Mouse (Mus musculus) testis, adult 2 months (tissue): ENCODE data around the gene Srgap2. TPM values are rescaled to one million over a fixed set of nuclear protein-coding genes. Genes with fewer than 3 reads are reported as not detected.

Source experiments
- H3K27ac ChIP-seq: fragments of 200-500 bp; 2 replicates; pipeline ENCODE4 v1.5.1; 2012; ENCODE audit warnings: low read depth, low read length; ENCODE audit not compliant: control insufficient read depth, insufficient read depth
- H3K27me3 ChIP-seq: fragments of 200-500 bp; 2 replicates; pipeline ENCODE4 v1.6.1; 2012; ENCODE audit warnings: mild to moderate bottlenecking, low read length, moderate library complexity; ENCODE audit not compliant: control insufficient read depth, insufficient read depth
- H3K36me3 ChIP-seq: fragments of 200-500 bp; 2 replicates; pipeline ENCODE4 v1.6.1; 2012; ENCODE audit warnings: mild to moderate bottlenecking, low read length; ENCODE audit not compliant: control insufficient read depth, insufficient read depth
- H3K4me1 ChIP-seq: fragments of 200-500 bp; 2 replicates; pipeline ENCODE4 v1.6.1; 2012; ENCODE audit warnings: low read length; ENCODE audit not compliant: control insufficient read depth, insufficient read depth
- H3K4me3 ChIP-seq: fragments of 200-500 bp; 2 replicates; pipeline ENCODE4 v1.5.1; 2012; ENCODE audit warnings: low read depth, mild to moderate bottlenecking, low read length, moderate library complexity, mixed read lengths; ENCODE audit not compliant: control insufficient read depth
- CTCF ChIP-seq: fragments of 200-500 bp; IDR thresholded peaks from 2 replicates; pipeline ENCODE4 v1.5.1; 2012; ENCODE audit warnings: low read depth, mild to moderate bottlenecking, inconsistent platforms, low read length, moderate library complexity; ENCODE audit not compliant: control insufficient read depth, insufficient read depth, insufficient replicate concordance
- POLR2A ChIP-seq: fragments of 200-500 bp; IDR thresholded peaks from 2 replicates; pipeline ENCODE4 v1.6.1; 2012; ENCODE audit warnings: low read depth, mild to moderate bottlenecking, inconsistent platforms, low read length, moderate library complexity; ENCODE audit not compliant: control insufficient read depth
- polyA plus RNA-seq: library from polyadenylated mRNA; depleted of rRNA; stranded (reverse); fragments of >200 nt; gene quantifications from 2 replicates; pipeline ENCODE4 v1.2.3, GENCODE M21; 2012

Srgap2 gene
- polyA plus RNA-seq, 1 experiment = 12.6 TPM

DNA sequence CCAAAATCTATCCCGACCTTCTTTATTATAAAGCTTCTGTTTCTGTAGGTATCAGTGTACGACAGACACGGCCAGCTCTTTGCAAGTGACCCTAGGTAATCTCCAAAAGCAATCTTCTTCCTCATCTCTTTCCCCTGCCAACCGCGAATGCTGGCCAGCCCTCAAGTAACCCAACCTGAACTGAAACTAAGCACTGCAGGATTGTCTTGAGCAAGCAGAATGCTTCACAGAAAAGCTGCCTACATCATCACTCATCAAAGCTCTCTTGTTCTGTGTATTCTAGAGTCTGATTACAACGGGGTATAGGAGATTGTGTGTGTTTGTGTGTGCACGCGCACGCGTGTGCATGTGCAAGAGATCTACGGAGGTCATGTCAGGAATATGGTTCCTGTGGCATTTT is 88.6 kb downstream of the Srgap2 start:
- no peaks in the 10 kb centered on the region for H3K4me1 ChIP-seq
- no peaks in the 10 kb centered on the region for H3K36me3 ChIP-seq
- H3K4me3 ChIP-seq = no peak overlapping the region
- TF ChIP-seq POLR2A = no peak
- no peak for TF ChIP-seq CTCF
- no peak overlapping the region for H3K27ac ChIP-seq
- H3K27me3 ChIP-seq = no peaks in the 10 kb centered on the region

DNA sequence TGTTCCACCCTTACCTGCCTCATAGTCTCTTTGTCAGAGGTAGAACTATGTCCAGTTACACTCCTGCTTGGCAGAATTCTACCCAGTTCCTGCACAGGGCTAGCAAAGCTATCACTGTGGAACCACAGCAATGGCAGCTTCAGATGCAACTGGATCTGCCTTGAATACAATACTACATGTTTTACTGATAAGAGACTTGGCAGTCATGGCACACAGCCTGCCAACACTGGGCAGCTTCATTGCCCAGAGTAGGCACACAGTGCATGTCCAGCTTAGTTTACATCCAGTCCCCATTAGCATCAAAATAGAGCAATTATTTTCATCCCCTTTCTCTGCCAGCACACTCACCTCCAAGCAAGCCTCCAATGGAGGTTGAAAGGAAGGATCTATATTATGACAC is 89.2 kb downstream of the Srgap2 start:
- TF ChIP-seq POLR2A (no peak), CTCF (no peak)
- no peaks in the 10 kb centered on the region for H3K27me3 ChIP-seq
- H3K36me3 ChIP-seq = no peaks in the 10 kb centered on the region
- no peak overlapping the region for H3K27ac ChIP-seq
- no peak overlapping the region for H3K4me3 ChIP-seq
- H3K4me1 ChIP-seq = no peaks in the 10 kb centered on the region

DNA sequence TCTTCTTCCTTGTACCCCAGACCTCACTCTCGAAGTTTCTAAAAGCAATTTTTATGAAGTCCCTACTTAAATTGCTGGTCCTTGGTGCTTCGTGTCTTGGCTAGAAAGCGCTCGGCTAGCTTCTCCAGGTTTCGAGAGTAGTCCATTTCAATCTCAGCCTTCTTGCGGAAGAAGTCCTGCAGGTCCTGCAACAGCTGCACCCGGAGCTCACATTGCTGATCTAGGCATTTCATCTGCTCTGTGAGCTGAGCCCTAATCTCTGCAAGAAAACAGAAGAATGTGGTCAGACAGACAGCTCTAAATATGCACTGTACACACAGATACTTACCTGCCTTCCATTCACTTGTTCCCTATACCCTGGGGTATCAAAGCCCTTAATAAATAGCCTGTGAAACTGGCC is 90.5 kb downstream of the Srgap2 start:
- Histone ChIP-seq H3K27me3 (no peaks in the 10 kb centered on the region), H3K27ac (no peak overlapping the region), H3K4me3 (no peak overlapping the region), H3K4me1 (no peaks in the 10 kb centered on the region), H3K36me3 (no peaks in the 10 kb centered on the region)
- no peak for TF ChIP-seq CTCF
- TF ChIP-seq POLR2A = no peak

DNA sequence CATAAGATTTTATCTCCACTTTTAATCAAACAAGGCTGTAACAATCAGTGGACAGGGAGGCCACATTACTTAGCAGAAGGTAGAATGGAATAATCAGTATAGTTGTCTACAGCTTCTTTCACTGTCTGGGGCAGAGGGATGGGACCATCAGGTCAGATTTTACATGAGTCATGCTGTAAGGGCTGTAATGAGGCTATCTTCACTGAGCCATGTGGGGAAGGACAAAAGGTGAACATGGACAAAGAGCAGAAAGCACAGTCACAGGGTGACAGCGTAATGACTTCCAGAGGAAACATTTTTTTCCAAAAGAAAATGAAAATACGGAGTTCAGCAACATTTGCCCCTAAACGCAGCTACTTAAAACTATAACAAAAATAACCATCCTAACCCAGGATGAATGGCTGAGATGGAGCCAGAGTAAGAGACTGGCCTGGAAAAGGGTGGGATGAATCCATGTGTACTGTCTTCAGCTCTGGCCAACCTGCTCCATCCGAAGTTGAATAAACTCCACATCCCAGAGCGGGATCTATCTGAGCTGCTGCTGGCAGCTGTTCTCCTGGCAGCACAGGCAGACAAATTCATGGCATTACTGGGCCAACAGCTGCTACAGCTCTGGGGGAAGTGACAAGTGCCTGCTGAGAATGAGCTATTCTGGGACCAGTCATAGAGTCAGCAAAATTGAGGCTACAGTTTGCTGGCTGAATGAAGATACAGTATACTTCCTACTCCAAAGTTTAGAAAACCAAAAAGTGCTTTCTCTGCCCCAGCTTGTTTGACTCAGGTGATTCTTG is 95.5 kb downstream of the Srgap2 start:
- H3K27me3 ChIP-seq = no peaks in the 10 kb centered on the region
- no peaks in the 10 kb centered on the region for H3K36me3 ChIP-seq
- no peak for TF ChIP-seq CTCF
- TF ChIP-seq POLR2A = no peak
- H3K4me1 ChIP-seq = no peaks in the 10 kb centered on the region
- H3K4me3 ChIP-seq = no peak overlapping the region
- no peak overlapping the region for H3K27ac ChIP-seq

DNA sequence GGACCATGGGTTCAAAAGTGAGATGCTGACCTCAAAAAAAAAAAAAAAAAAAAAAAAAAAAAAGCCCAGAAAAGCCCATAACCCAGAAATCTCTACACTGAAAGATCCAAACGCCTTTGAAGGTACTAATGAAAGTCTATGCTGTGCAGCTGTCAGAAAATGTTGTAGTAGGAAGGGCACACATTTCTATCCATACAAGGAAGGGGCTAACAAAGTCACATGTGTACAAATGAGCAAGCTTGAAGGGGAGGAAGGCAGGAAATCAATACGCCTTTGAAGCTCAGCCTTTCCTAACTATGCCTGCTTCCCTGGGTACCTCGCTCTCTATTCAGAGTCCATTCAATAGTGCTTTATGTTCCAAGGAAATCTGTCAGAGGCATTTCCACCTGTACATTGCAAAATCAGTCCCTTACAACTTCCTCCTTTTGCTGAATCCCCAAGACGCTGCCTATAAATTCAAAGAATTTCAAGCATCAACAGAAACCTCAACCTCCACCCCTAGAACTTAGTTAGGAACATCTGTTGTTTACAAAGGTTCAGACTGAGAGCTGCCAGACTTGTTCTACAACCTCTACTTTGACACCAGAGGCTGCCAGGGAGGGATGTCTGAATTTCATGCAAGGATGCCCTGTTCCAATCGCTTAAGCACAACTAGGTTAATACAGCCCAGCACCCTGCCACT is 99.9 kb downstream of the Srgap2 start:
- H3K27ac ChIP-seq = no peak overlapping the region

DNA sequence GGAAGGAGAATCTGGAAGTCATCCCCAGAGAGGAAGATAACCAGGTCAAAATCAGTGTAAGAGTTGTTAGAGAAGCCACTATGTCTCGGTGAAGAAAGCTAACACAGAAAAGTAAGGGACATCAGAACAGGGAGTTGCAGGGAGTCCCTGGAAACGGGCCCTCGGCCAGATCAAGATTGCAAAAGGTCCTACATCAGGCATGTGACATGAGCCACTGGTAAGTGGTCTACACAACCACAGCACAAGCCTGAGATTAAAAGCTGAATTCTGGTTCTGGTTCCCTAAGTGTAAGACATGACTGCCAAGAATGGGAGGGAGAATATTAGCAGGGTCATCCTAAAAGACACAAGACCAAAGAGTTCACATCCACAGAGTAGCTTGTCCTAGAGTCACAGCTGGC is 104.1 kb downstream of the Srgap2 start:
- H3K4me1 ChIP-seq = no peaks in the 10 kb centered on the region
- no peak overlapping the region for H3K27ac ChIP-seq
- no peaks in the 10 kb centered on the region for H3K36me3 ChIP-seq
- H3K4me3 ChIP-seq = no peak overlapping the region
- H3K27me3 ChIP-seq = no peaks in the 10 kb centered on the region
- TF ChIP-seq CTCF (no peak), POLR2A (no peak)

More for the DNA sequence above, 99.9 kb downstream of the Srgap2 start:
- Histone ChIP-seq H3K4me3 (no peak overlapping the region), H3K36me3 (no peaks in the 10 kb centered on the region), H3K27me3 (no peaks in the 10 kb centered on the region), H3K4me1 (no peaks in the 10 kb centered on the region)
- TF ChIP-seq POLR2A (no peak), CTCF (no peak)

DNA sequence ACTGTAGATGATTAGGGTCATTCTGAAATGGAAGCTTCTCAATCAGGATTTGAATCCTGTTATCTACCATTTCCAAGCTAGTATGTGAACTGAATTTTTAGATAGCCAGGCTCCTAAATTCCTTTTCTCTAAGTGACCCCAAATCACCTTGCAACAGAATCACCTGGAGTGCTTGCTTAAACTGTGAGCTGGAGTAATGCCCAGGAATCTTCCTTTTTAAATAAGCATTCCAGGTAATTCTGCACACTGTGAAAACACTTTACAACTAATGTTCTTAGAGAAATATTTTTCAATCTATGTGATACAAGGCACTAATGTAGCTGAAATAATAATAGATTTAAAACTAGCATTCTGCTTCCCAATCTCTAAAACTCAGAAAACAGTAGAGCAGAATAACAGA is 106.0 kb downstream of the Srgap2 start:
- TF ChIP-seq CTCF (no peak), POLR2A (no peak)
- Histone ChIP-seq H3K36me3 (no peaks in the 10 kb centered on the region), H3K4me3 (no peak overlapping the region), H3K4me1 (no peaks in the 10 kb centered on the region), H3K27ac (no peak overlapping the region), H3K27me3 (no peaks in the 10 kb centered on the region)
